In genomic region chrX:169493577-169493976, GRCm38 (mm10) we compare ENCODE assay signal across 25 mouse cellular contexts.
"Had no signal": no experiment of that assay in that cellular context is flagged by ENCODE, and none has a peak within 500 bp of the region (broad histone marks: within the 10 kb centered on the region; RNA-seq: fewer than 3 reads in every experiment).

No protein-coding gene starts in this region.

- DNase-seq: gastrocnemius, adult 2 months; gastrocnemius, postnatal 10 days; gastrocnemius, postnatal 25 days; heart, adult 18-20 months; heart, postnatal 10 days; heart, postnatal 4 days; kidney, adult 18-20 months; kidney, adult 8-10 months; kidney, postnatal 14 days; kidney, postnatal 36 days; layer of hippocampus, adult 9-11 months; layer of hippocampus, postnatal 36 days; left cerebral cortex, postnatal 4 days had no signal

- H3K4me3 ChIP-seq: gastrocnemius, adult 2 months; heart, embryonic 10.5 days; heart, embryonic 12.5 days; hindbrain, embryonic 10.5 days; hindbrain, embryonic 12.5 days; kidney, embryonic 15.5 days; limb, embryonic 13.5 days; limb, embryonic 15.5 days; liver, embryonic 12.5 days had no signal

- H3K9ac ChIP-seq: heart, embryonic 12.5 days; hindbrain, embryonic 12.5 days; hindbrain, embryonic 14.5 days; kidney, embryonic 15.5 days; limb, embryonic 13.5 days; limb, embryonic 15.5 days; liver, embryonic 12.5 days; liver, embryonic 14.5 days had no signal

- ATAC-seq: hindbrain, embryonic 16.5 days; liver, embryonic 12.5 days had no signal

- H3K27me3 ChIP-seq: heart, embryonic 12.5 days; limb, embryonic 15.5 days; liver, embryonic 12.5 days had no signal

- H3K9me3 ChIP-seq: heart, embryonic 10.5 days; heart, embryonic 12.5 days; hindbrain, embryonic 10.5 days; hindbrain, embryonic 12.5 days; kidney, embryonic 15.5 days; limb, embryonic 13.5 days; limb, embryonic 15.5 days; liver, embryonic 12.5 days had no signal

- H3K27ac ChIP-seq: gastrocnemius, adult 2 months; heart, embryonic 10.5 days; hindbrain, embryonic 10.5 days; hindbrain, embryonic 12.5 days; hindbrain, embryonic 14.5 days; kidney, embryonic 15.5 days; kidney, postnatal 0 days; limb, embryonic 13.5 days; limb, embryonic 15.5 days; liver, embryonic 12.5 days; liver, embryonic 14.5 days had no signal

- H3K4me2 ChIP-seq: heart, embryonic 12.5 days; hindbrain, embryonic 12.5 days; hindbrain, embryonic 14.5 days; kidney, embryonic 15.5 days; limb, embryonic 13.5 days; limb, embryonic 15.5 days; liver, embryonic 12.5 days had no signal

- H3K36me3 ChIP-seq: heart, embryonic 10.5 days; heart, embryonic 12.5 days; hindbrain, embryonic 10.5 days; hindbrain, embryonic 12.5 days; kidney, embryonic 15.5 days; limb, embryonic 13.5 days; limb, embryonic 15.5 days; liver, embryonic 12.5 days had no signal

- H3K4me1 ChIP-seq: heart, embryonic 10.5 days; heart, embryonic 12.5 days; hindbrain, embryonic 10.5 days; hindbrain, embryonic 12.5 days; kidney, embryonic 15.5 days; limb, embryonic 13.5 days; limb, embryonic 15.5 days; liver, embryonic 12.5 days had no signal
